Mouse (Mus musculus): ENCODE measurements around the gene Rpl41. TPM values are rescaled to one million over a fixed set of nuclear protein-coding genes. Genes with fewer than 3 reads are reported as not detected.
A peak's percentile ranks its signal among the peaks of the same experiment; 100 is the strongest.

The Rpl41 gene
- polyA plus RNA-seq, 1 experiment: 1,490 TPM

GRCm38 (mm10) chr10:128588136-128588535 is 39.0 kb upstream of the Rpl41 start:
- Histone ChIP-seq H3K4me3 (replicated peaks; ENCODE audit: insufficient read depth, low read depth, low read length) (no peak overlapping the region), H3K27me3 (ENCODE audit: control insufficient read depth, insufficient read depth, low read length) (0 out of 2 replicates have a peak, but pooled peaks cover 1% of the 10 kb centered on the region), H3K4me1 (ENCODE audit: control insufficient read depth, insufficient read depth, low read length) (peaks cover 3% of the 10 kb centered on the region; the same call in 1 of the 2 replicates), H3K27ac (ENCODE audit: insufficient read depth, low read length) (no peak overlapping the region)
- no peak for TF ChIP-seq POLR2A (IDR thresholded peaks at IDR 0.05; ENCODE audit: borderline replicate concordance, insufficient read depth, low read length)
- no peak for TF ChIP-seq CTCF (IDR thresholded peaks at IDR 0.05; ENCODE audit: borderline replicate concordance, insufficient read depth, low read depth, low read length)
- no peak for DNase-seq
- 42% methylated on average over 1 of the region's 1 CpGs for WGBS

- TF ChIP-seq POLR2A (IDR thresholded peaks at IDR 0.05; ENCODE audit: borderline replicate concordance, insufficient read depth, low read length) (no peak), CTCF (IDR thresholded peaks at IDR 0.05; ENCODE audit: borderline replicate concordance, insufficient read depth, low read depth, low read length) (no peak)
- Histone ChIP-seq H3K4me3 (replicated peaks; ENCODE audit: insufficient read depth, low read depth, low read length) (no peak overlapping the region), H3K4me1 (ENCODE audit: control insufficient read depth, insufficient read depth, low read length) (peaks cover 3% of the 10 kb centered on the region; the same call in 1 of the 2 replicates), H3K27me3 (ENCODE audit: control insufficient read depth, insufficient read depth, low read length) (0 out of 2 replicates have a peak, but pooled peaks cover 1% of the 10 kb centered on the region), H3K27ac (ENCODE audit: insufficient read depth, low read length) (no peak overlapping the region)
- WGBS: 67% methylated on average over 8 of the region's 8 CpGs
- DNase-seq: no peak
Measured at GRCm38 (mm10) chr10:128587697-128588096, 38.6 kb upstream of the Rpl41 start.

- no peak for DNase-seq
- peaks cover 3% of the 10 kb centered on the region; the same call in 1 of the 2 replicates for H3K4me1 ChIP-seq (ENCODE audit: control insufficient read depth, insufficient read depth, low read length)
- TF ChIP-seq CTCF (IDR thresholded peaks at IDR 0.05; ENCODE audit: borderline replicate concordance, insufficient read depth, low read depth, low read length) (no peak), POLR2A (IDR thresholded peaks at IDR 0.05; ENCODE audit: borderline replicate concordance, insufficient read depth, low read length) (no peak)
- H3K27ac ChIP-seq (ENCODE audit: insufficient read depth, low read length): peak overlapping the region; percentile 27; the same call in 1 of the 2 replicates
- 0 out of 2 replicates have a peak, but pooled peaks cover 1% of the 10 kb centered on the region for H3K27me3 ChIP-seq (ENCODE audit: control insufficient read depth, insufficient read depth, low read length)
- 53% methylated on average over 4 of the region's 4 CpGs for WGBS
- no peak overlapping the region for H3K4me3 ChIP-seq (replicated peaks; ENCODE audit: insufficient read depth, low read depth, low read length)
Measured at GRCm38 (mm10) chr10:128587120-128587519, 38.0 kb upstream of the Rpl41 start.

GRCm38 (mm10) chr10:128586546-128586945 is 37.4 kb upstream of the Rpl41 start:
- peak in 1 of 2 experiments; percentile 20 for DNase-seq
- 16% methylated on average over 1 of the region's 1 CpGs for WGBS
- Histone ChIP-seq H3K27me3 (ENCODE audit: control insufficient read depth, insufficient read depth, low read length) (0 out of 2 replicates have a peak, but pooled peaks cover 1% of the 10 kb centered on the region), H3K4me1 (ENCODE audit: control insufficient read depth, insufficient read depth, low read length) (peaks cover 3% of the 10 kb centered on the region; the same call in 1 of the 2 replicates), H3K27ac (ENCODE audit: insufficient read depth, low read length) (0 out of 2 replicates have a peak overlapping the region, but pooled peaks have one; percentile 27), H3K4me3 (replicated peaks; ENCODE audit: insufficient read depth, low read depth, low read length) (no peak overlapping the region)
- TF ChIP-seq CTCF (IDR thresholded peaks at IDR 0.05; ENCODE audit: borderline replicate concordance, insufficient read depth, low read depth, low read length) (no peak), POLR2A (IDR thresholded peaks at IDR 0.05; ENCODE audit: borderline replicate concordance, insufficient read depth, low read length) (no peak)

GRCm38 (mm10) chr10:128584386-128584785 is 35.3 kb upstream of the Rpl41 start:
- TF ChIP-seq POLR2A (IDR thresholded peaks at IDR 0.05; ENCODE audit: borderline replicate concordance, insufficient read depth, low read length) (no peak), CTCF (IDR thresholded peaks at IDR 0.05; ENCODE audit: borderline replicate concordance, insufficient read depth, low read depth, low read length) (no peak)
- DNase-seq: no peak
- 17% methylated on average over 4 of the region's 4 CpGs for WGBS

GRCm38 (mm10) chr10:128583644-128584043 is 34.5 kb upstream of the Rpl41 start:
- H3K4me1 ChIP-seq (ENCODE audit: control insufficient read depth, insufficient read depth, low read length): 0 out of 2 replicates have a peak, but pooled peaks cover 3% of the 10 kb centered on the region
- no peaks in the 10 kb centered on the region for H3K27me3 ChIP-seq (ENCODE audit: control insufficient read depth, insufficient read depth, low read length)
- DNase-seq: peak; percentile 54 to 71
- WGBS: 17% methylated on average over 7 of the region's 7 CpGs
- peak overlapping the region; percentile 20 for H3K4me3 ChIP-seq (replicated peaks; ENCODE audit: insufficient read depth, low read depth, low read length)
- no peak overlapping the region for H3K27ac ChIP-seq (ENCODE audit: insufficient read depth, low read length)
- TF ChIP-seq CTCF (IDR thresholded peaks at IDR 0.05; ENCODE audit: borderline replicate concordance, insufficient read depth, low read depth, low read length) (no peak), POLR2A (IDR thresholded peaks at IDR 0.05; ENCODE audit: borderline replicate concordance, insufficient read depth, low read length) (no peak)

More at GRCm38 (mm10) chr10:128584386-128584785, 35.3 kb upstream of the Rpl41 start:
- no peak overlapping the region for H3K27ac ChIP-seq (ENCODE audit: insufficient read depth, low read length)
- H3K4me3 ChIP-seq (replicated peaks; ENCODE audit: insufficient read depth, low read depth, low read length): no peak overlapping the region
- peaks cover 3% of the 10 kb centered on the region; the same call in 1 of the 2 replicates for H3K4me1 ChIP-seq (ENCODE audit: control insufficient read depth, insufficient read depth, low read length)
- 0 out of 2 replicates have a peak, but pooled peaks cover under 1% of the 10 kb centered on the region for H3K27me3 ChIP-seq (ENCODE audit: control insufficient read depth, insufficient read depth, low read length)

- H3K27me3 ChIP-seq (ENCODE audit: control insufficient read depth, insufficient read depth, low read length): no peaks in the 10 kb centered on the region
- no peak overlapping the region for H3K4me3 ChIP-seq (replicated peaks; ENCODE audit: insufficient read depth, low read depth, low read length)
- 0 out of 2 replicates have a peak, but pooled peaks cover 3% of the 10 kb centered on the region for H3K4me1 ChIP-seq (ENCODE audit: control insufficient read depth, insufficient read depth, low read length)
- TF ChIP-seq POLR2A (IDR thresholded peaks at IDR 0.05; ENCODE audit: borderline replicate concordance, insufficient read depth, low read length) (no peak), CTCF (IDR thresholded peaks at IDR 0.05; ENCODE audit: borderline replicate concordance, insufficient read depth, low read depth, low read length) (no peak)
- 73% methylated on average over 4 of the region's 4 CpGs for WGBS
- no peak for DNase-seq
- no peak overlapping the region for H3K27ac ChIP-seq (ENCODE audit: insufficient read depth, low read length)
Measured at GRCm38 (mm10) chr10:128579731-128580130, 30.6 kb upstream of the Rpl41 start.

GRCm38 (mm10) chr10:128579298-128579697 is 30.2 kb upstream of the Rpl41 start:
- Histone ChIP-seq H3K27ac (ENCODE audit: insufficient read depth, low read length) (no peak overlapping the region), H3K4me1 (ENCODE audit: control insufficient read depth, insufficient read depth, low read length) (0 out of 2 replicates have a peak, but pooled peaks cover 3% of the 10 kb centered on the region), H3K27me3 (ENCODE audit: control insufficient read depth, insufficient read depth, low read length) (no peaks in the 10 kb centered on the region), H3K4me3 (replicated peaks; ENCODE audit: insufficient read depth, low read depth, low read length) (no peak overlapping the region)
- no peak for DNase-seq
- TF ChIP-seq POLR2A (IDR thresholded peaks at IDR 0.05; ENCODE audit: borderline replicate concordance, insufficient read depth, low read length): no peak
- no peak for TF ChIP-seq CTCF (IDR thresholded peaks at IDR 0.05; ENCODE audit: borderline replicate concordance, insufficient read depth, low read depth, low read length)
- 93% methylated on average over 3 of the region's 3 CpGs for WGBS
